Mouse (Mus musculus) brain, embryonic 18.5 days (tissue): ENCODE measurements around the gene Gm27021.

Source experiments
- DNase-seq: peaks from one replicate; pipeline ENCODE4 v3.0.0-alpha.2; 2012; ENCODE audit warnings: low read depth, low spot score

The Gm27021 gene

DNA sequence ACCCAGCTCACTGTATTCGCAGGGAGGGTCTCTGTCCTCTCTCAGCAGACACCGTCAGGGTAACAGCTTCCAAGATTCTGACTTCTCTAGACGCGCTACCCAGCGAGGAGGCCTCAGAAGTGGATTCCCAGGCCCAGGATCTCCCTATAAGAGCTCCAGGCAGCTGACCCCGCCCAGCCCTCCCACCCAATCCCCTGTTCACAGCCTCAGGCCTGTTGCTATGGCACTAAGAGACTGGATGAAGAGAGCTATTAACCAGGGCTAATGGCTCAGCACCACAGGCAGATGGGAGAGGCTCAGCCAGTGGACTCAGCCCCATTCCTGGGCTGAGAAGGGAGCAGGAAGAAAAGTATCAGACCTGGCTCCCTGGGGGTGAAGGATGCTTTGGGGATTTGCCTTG, 65.2 kb downstream of the Gm27021 start:
- no peak for DNase-seq

DNA sequence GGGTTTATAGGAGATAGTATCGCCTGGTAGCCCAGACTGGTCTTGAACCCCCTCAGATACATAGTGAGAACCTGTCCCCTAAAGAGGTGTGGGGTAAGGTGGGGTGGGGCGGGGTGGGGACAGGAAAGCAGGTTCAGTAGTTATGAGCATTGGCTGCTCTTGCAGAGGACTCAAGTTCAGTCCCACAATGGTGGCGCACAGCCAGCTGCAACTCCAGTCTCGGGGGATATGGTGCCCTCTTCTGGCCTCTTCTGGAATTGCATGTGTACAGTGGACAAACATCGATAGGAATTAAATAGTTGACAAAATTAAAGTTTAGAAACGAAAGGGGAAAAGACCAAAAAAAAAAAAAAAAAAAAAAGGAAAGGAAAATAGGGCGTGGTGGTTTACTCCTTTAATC, 68.4 kb downstream of the Gm27021 start:
- DNase-seq = no peak

DNA sequence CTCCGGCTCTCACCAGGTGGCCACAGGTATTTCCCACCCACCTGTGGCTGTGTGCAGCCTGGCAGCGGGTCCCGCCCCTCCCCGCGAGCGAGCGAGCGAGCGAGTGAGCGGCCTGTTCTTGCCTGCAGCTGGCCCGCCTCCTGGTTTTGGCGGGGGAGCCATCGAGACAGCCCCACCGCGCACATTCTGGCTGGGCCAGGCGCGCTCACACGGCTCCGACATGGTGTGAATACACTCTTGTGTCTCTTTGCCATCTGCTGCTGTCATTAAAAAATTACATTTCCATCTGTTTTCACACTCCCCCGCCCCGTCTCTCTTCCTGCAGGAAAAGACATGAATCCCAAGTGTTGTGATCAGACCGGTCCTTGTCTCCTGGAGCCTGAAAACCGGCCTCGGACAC, 69.3 kb downstream of the Gm27021 start:
- DNase-seq = peak; percentile 70

DNA sequence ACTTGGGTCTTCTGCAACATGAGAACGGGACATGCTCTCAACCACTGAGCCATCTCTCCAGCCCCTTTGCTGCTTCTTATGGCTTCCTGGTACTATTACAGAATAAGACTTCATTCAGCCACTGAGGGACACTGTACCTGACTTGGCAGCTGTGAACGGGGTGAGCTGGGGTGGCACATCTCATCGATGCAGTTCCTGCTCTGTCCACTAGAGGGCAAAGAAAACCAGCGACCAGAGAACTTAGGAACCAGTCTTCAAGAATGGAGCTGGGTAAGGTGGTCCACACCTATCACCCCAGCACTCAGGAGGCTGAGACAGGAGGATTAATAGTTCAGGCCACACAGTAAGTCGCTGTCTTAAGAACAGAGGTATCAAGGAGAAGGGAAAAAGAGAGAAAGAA, 71.9 kb downstream of the Gm27021 start:
- DNase-seq = no peak

DNA sequence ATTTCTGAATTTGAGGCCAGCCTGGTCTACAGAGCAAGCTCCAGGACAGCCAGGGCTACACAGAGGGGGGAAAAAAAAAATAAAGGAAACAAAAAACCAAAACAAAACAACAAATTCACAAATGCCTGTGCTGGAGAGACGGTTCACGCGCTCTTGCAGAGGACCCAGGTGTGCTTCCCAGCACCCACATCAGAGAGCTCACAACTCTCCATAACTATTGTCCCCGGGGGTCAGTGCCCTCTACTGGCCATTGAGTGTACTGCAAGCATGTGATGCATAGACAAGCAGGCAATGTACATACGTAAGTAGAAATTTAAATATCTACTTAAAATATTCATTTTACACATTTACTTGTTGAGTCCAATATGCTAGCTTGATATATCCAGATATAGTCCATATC, 73.3 kb downstream of the Gm27021 start:
- no peak for DNase-seq

DNA sequence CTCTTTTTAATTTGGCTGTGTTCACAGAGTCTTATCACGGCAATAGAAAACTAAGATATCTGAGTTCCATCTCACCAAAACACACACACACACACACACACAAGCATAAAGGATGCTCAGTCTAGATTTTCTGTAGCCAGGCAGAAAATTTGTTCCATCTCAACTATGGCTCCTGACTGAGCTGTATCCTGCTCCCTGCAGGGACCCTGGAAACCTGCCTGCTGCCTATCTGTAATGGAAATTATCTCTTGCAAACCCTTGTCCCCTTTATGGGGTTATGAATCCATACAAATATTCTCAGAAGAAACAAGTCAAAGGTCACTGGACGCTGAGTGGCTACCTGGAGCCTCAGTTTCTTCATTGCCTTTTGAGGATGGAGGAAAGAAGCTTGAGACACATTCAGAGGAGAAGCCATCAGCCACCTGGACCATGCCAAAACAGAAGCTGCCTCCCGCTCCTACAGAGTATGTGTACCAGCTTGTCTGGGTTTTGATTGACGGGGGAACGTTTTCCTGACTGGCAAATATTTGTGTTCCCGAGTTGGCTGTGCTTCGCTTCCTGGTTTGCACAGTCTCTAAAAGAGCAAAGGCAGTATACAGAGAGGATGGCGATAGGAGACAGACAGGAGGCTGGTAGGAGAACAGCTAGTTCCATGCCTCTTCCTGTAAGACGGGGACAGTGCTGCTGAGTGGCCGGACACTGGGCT, 76.1 kb downstream of the Gm27021 start:
- DNase-seq = no peak

DNA sequence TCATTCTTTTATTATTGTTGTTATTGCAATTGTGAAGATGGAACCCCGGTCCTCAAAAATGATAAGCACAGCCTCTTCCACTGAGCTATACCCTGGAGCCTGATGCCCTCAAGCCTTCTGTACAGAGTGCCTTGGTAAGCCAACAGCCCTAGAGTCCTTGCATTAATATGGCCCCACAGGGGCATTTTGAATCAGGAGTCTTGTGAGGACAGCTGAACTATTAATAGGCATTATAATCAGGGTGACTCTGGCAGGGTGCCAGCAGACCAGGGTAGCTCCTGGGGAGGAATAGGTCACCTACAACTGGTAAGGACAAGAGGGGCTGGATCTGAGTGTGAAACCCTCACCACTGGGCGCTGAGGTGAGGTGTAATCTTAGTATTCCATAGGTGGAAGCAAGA, 78.0 kb downstream of the Gm27021 start:
- no peak for DNase-seq

DNA sequence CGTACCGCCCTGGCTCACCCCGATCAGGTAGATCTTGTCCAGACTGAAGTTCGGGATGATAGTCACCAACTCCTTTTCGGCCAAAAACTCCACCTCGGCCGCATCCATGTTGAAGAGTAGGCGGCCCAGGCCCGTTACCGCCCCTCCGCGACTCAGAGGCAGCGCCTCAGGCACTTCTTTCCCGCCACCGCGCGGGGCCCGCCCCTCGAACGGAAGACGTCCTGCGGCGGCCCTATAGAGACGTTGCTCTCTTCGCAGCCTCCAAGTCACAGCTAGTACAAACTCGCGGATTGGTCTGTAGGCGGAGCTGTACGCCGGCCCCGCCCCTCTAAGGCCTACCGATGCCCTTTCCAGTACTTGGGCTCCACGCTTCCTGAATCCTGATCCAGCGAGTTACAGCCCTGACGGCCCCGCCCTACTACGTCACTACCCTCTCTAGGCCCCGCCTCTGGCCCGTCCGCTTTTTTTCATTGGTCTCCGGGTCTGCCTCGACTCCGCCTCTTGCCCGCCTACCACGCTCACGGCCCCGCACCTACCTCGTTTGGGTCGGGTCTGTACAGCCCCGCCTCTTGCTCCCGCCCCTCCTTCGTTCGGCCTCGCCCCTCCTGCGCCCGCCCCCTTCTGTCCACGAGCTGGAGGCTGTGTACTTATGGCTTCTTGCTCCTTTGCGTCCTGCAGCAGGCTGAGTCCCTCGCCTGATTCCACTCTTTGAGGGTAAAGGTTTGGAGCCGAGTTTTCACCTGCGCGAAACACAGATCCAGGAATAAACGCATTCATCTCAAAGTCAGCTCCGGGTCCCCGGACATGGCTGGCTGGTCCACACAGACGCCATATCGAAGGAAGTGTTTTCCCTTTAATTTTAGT, 78.7 kb downstream of the Gm27021 start, which contains the start of gene Gins2:
Gene Gins2 (minus strand): TSS at position 397 of the 864 bp plus-strand sequence.
- peak; percentile 98 for DNase-seq

DNA sequence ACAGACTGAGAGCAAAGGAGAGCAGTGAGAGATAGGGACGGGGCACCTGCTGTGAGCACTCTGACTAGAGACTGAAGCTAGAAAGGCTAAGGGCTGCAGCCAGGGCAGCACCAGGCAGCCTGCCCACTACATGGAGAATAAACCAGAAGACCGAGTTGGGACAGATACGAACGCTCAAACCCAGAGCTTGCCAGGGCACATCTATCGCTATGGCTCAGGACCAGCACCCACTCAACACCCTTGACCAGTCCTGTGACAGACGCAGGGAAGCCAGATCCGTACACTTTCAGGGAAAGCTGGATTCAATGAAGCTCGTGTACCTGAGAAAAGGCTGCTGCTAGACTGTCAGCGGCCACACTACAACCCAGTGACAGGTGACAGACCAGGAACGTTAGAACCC, 82.4 kb downstream of the Gm27021 start:
- DNase-seq = no peak

DNA sequence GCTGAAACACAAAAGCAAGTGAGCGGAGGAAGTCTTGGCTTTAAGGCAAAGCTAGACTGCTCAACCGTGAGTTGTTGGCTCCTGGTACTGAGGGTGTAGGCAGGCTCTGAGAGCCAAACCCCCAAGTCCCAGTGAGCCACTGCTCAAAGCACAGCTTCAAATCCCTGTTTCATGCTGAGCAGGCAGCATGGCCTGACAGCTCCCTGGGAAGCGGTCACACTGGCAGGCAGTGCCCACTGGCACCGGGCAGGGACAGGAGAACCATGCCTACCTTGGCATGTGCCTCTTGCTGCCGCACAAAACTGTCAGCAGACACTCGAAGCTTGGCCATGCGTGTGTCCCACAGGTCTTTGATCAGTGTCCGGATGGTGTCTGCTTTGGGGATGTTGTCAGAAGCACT, 86.1 kb downstream of the Gm27021 start:
- DNase-seq = no peak

DNA sequence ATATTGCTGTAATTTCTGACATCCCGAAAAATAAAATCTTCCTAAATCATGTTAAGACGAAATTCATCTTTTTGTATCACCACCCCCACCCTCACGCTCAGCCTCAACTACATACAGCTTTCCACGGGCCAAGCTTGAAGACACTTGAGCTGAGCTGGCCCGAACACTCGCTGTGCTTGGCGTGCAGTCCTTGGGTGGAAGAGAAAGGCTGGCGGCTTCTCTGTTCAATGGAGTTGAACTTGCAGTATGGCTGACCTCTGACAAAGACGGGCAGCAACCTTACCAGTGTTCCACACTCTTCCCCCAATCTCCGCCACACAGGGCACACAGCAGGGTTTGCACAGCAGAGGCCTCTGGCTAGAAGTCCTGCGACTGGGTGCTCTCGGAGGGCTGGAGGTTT, 86.5 kb downstream of the Gm27021 start:
- no peak for DNase-seq

DNA sequence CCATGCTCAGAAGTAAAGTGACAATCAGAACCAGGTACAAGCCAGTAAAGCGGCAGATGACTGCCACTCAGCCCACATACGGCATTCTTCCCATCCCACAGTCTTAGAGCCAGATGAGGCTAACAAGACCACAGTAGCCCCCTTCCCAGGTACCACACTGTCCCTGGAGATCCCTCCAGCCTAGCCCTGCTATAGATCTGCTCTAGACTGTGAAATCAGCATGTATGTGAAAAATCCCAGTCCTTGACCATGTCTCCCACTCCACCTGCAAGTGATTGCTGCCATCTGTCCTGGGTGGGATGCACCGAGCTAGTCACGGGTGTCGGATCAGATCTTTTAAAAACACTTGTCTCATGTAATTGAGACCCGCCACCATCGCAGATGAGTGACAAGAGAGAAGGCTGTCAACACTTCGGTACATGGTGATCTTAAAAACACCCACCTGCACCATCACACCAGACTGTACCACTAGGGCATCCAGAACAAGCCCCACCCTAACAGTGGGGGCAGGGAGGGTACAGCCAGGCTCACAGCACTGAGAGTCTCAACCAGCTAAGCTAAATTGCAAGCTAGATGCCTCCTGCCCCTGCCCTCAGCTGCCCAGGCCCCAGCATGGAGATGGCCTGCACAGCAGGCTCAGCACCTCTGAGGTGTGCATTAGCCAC, 87.4 kb downstream of the Gm27021 start:
- no peak for DNase-seq

DNA sequence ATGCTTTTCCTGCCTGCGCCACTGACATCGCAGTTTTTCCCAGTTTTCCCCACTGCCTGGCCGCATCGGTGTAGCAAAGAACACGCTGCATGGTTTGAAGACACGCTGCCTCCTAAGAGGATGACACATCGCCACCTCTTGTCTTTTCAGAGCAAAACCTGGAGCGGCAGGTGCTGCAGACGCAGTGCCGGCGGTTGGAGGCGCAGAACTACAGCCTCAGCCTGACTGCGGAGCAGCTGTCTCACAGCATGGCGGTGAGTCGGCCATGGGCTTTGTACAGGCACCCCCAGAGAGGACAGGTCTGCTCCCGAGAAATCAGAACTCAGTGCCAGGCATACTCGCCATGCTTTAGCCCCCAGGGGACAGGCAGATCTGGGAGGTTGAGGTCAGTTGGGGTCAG, 90.1 kb downstream of the Gm27021 start:
- DNase-seq = no peak

DNA sequence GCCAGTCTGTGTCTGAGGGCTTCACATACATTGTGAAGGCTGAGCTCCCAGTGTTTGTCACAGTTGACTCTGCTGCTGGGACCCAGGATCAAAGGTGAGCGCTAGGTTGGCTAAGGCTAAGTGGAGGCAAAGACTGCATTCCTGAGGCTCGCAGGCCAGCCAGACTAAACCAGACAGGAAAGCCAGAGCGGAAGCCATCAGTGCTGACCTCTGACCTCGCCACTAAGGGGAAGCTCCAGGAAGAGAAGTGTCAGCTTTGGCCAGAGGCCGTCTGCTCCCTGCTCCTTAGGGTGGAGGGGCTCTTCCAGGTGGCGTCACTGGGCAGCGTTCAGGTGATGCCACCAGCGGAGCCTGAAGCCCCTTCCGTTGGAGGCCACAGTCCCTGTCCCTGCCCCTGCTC, 92.1 kb downstream of the Gm27021 start:
- DNase-seq = no peak

DNA sequence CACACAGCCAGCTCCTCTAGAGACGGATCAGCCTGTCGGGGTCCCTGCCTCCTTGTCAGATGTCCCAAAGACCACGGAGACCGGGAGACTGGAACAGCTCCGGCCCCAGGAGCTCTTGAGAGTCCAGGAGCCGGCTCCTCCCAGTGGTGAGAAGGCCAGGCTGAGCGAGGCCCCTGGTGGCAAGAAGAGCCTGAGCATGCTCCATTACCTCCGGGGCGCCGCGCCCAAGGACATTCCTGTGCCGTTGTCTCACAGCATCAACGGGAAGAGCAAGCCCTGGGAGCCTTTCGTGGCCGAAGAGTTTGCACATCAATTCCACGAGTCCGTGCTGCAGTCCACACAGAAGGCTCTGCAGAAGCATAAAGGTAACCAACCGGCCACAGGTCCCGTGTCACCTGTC, 92.9 kb downstream of the Gm27021 start:
- no peak for DNase-seq

DNA sequence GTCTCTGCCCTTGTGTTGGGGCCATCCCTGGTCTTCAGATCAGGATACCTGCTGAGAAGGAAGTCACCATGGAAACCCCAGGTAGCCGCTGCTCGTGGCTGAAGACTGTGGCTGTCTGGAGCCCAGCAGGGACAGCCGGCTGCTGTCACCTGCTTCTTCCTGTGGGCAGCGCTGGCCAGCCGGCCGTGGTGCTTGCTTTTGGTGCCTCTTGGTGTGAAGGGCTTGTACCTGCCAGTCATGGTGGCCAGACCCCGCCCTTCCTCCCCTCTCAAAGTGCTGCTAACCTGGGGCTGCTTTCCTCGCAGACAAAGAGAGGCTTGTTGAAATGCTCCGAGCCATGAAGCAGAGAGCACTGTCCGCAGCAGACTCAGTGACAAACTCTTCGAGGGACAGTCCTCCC, 94.0 kb downstream of the Gm27021 start:
- DNase-seq = no peak

DNA sequence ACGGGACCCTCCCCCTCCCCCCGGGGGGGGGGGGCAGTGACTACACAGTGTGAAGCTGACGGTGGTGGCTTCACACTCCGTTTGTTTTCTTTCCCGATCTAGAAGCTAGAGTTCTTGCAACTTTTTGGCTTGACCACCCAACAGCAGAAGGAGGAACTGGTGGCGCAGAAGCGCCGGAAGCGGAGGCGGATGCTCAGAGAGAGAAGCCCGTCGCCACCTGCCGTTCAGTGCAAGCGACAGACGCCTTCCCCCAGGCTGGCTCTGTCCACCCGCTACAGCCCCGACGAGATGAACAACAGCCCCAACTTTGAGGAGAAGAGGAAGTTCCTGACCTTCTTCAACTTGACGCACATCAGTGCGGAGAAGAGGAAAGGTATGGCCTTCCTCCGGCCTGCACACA, 95.3 kb downstream of the Gm27021 start:
- no peak for DNase-seq

DNA sequence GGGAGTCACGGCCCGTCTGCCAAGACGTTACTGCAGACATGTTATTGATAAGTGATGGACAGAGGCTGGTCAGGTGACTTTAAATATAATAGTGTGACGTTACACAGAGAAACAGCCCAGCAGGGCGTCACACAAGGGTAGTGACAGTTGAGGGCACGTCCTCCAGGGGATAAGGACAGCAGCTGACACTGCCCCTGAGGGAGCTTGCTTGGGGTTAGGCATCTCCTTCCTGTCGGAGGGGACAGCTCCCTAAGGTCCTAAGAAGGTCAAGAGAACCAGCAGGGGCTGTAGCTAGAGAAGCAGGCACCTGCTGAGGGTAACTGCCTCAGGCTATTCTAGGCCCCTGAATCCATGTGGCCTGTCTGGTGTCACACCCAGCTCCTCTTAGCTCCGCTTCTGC, 96.3 kb downstream of the Gm27021 start:
- DNase-seq = no peak

DNA sequence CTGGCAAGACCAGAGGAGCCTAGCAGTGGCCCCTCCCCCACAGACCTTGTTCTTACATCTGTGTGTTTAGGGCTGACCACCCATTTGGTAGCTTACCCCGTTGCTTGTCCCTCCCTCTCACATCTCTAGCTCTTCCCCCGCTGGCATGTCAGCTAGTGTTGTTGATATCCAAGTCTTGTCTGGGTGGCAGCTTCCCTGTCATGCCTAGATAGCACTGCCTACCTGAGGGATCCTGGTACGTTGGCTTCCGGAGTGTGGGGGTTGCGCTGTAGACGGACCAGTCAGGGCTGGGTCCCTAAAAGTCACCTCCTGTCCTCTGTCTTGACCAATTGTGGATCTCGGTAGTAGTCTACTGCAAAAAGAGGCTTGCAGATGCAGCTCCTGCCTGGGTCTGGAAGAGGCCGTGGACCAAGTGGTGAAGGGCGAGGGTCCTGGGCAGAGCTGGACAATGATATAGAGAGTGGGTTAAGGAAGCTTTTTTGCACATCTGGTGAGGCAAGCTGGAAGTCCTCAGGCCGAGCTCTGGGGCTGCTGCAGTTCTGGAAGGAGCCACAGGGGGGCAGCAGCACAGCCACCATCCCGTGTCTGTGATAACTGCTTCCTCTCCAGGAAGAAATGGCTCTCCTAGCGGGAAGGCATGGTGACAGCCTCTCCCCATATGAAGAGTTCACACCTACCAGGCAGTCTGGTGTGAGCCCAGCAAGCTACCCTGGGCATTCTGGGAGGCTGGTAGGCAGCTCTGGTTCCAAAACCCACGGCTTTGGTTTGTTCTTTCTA, 97.8 kb downstream of the Gm27021 start:
- no peak for DNase-seq

DNA sequence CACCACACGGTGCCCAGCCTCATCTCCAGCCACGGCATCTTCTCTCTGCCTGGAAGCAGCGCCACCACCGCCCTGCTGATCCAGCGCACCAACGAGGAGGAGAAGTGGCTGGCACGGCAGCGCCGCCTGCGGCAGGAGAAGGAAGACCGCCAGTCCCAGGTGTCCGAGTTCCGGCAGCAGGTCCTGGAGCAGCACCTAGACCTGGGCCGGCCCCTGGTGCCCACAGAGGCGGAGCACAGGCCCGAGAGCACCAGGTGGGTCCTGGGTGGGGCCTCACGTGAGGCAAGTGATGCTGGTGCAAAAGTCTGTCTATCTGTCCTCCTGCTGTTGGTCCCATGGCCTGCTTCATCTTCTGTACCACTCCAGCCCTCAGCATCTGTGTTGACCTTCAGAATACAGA, 98.8 kb downstream of the Gm27021 start:
- no peak for DNase-seq

DNA sequence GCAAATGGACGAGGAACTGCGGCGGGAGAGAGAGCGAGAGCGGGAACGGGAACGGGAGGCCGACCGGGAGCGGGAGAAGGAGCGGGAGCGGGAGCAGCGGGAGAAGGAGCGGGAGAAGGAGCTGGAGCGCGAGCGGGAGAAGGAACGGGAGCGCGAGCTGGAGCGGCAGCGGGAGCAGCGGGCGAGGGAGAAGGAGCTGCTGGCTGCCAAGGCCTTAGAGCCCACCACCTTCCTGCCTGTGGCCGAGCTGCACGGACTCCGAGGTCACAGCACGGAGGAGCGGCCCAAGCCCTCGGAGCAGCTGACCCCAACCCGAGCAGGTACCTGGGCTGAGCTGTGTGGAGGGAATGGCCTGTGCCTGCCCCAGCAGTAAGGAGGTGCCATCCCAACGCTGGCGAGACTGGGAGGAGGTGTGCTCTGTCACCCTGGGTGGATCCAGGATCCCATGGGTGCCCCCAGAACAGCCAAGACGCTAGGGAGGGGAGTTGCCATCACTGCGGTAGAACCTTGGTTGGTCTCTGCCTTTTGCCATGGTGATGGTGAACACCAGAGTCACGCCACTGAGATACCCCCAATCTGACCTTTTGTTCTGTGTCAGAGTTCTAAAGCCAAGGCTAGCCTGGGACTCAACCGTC, 99.6 kb downstream of the Gm27021 start:
- no peak for DNase-seq
